Mouse (Mus musculus): ENCODE results near the gene Ntng1. TPM values are rescaled to one million over a fixed set of nuclear protein-coding genes. Genes with fewer than 3 reads are reported as not detected.

Ntng1 gene
- polyA plus RNA-seq, 1 experiment from 2014 or later = 3.3 TPM

DNA sequence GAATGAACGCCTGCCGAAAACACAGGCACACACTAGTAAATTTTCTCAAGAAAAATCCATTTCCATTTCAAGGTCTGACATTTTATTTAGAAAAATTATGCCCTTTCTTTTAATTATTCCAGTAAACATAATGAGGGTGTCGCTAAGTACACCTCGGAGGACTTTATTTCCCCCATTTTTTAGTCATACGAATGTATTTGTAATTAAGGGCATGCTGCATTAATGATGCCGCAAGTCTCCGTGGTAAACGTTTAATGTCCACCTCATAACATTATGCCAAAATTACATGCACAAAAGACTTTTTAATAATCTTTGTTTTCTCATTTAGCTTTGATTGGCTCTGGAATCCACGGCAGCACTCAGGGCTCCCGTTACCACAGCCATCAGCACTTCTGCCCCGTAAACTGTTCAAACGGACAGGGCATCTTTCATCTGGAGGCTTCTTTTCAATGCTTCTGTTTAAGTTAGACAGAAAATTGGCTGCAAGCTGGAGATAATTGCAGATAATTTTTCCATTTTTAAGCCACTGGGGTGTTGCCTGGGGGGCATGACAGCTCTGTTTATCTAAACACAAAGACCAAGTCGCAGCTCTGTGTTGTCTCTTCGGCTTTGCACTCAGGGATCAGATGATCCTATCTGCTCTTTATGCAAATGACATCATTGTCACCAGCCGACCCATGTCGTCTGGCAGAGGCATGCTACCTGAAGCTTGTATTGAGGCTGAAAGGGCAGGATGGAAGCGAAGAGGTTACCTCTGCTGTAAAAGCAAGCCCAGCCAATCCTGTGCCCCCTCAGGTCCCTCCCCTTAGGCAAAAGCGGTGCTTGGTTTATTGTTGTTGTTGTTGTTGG lies 12.5 kb downstream of the Ntng1 start:
- H3K27ac ChIP-seq = no peak overlapping the region

DNA sequence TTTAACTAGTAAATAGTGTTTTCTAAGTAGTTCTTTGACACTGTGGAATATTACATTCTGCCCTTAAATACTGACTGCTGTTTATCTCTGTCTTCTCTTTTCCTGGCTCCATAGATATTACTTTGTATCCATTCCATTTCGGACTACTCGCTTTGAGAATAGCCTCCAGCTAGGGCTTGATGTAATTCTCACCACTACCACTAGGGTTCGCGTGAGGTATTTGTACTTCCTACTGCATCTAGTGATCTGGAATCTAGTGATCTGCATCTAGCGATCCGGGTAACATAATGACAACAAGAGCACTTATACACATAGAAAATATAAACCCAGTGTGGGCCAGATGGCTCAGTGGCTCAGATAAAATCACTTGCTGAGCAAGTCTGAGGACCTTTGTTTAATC lies 14.2 kb downstream of the Ntng1 start:
- Histone ChIP-seq H3K9ac (no peak overlapping the region), H3K36me3 (no peaks in the 10 kb centered on the region), H3K27me3 (replicated peaks) (no peaks in the 10 kb centered on the region), H3K9me3 (no peaks in the 10 kb centered on the region), H3K4me2 (no peak overlapping the region), H3K27ac (no peak overlapping the region), H3K4me3 (replicated peaks) (no peak overlapping the region), H3K4me1 (no peaks in the 10 kb centered on the region)
- WGBS = 67% methylated on average over 6 of the region's 6 CpGs
- no peak for ATAC-seq (ENCODE audit: insufficient read depth, low FRiP score, low read depth)

More for the DNA sequence above, 12.5 kb downstream of the Ntng1 start:
- Histone ChIP-seq H3K4me3 (replicated peaks) (no peak overlapping the region), H3K9ac (no peak overlapping the region), H3K4me2 (no peak overlapping the region), H3K4me1 (no peaks in the 10 kb centered on the region), H3K9me3 (no peaks in the 10 kb centered on the region), H3K27me3 (replicated peaks) (no peaks in the 10 kb centered on the region), H3K36me3 (no peaks in the 10 kb centered on the region)
- no peak for ATAC-seq (ENCODE audit: insufficient read depth, low FRiP score, low read depth)
- WGBS = 59% methylated on average over 18 of the region's 18 CpGs

DNA sequence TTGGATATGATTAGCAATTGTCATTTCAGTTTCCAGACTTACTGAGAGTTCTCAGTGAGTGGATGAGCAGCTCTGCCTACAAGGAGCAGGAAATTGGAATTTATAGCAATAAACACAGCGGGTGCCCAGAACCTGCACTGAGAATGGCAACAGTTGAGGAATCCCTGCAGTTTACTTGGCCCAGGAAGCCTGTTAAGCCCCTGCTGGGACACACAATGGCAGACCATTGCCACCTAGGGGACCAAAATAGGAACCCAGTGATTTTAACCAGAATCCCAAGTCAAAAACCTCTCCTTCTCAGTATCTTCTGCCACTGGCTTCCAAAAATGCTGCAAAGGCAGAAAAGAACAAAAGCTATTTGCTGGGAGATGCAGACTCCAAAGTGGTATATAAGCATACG lies 37.8 kb downstream of the Ntng1 start:
- Histone ChIP-seq H3K27me3 (replicated peaks) (no peaks in the 10 kb centered on the region), H3K9ac (no peak overlapping the region), H3K4me2 (no peak overlapping the region), H3K36me3 (no peaks in the 10 kb centered on the region), H3K4me1 (no peaks in the 10 kb centered on the region), H3K27ac (no peak overlapping the region), H3K4me3 (replicated peaks) (no peak overlapping the region), H3K9me3 (no peaks in the 10 kb centered on the region)
- no peak for ATAC-seq (ENCODE audit: insufficient read depth, low FRiP score, low read depth)
- 49% methylated on average over 2 of the region's 2 CpGs for WGBS

DNA sequence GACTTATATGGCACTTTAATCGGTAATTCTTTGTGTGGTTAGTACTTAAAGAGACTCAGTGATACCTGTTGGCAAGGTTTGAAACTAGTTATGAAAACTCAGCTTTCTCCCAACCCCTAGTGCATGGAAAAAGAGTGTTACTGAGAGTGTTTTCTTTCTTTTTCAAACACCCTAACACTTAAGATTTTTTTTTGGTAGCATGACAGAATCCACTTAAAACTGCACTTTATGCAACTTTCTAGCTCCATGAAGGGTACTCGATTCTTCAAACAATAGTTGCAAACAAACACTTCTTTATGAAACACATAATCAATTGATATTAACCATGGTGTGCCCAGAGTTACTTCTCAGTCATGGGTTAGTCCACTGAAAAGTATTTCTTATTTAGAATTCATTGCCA lies 49.4 kb downstream of the Ntng1 start:
- no peak overlapping the region for H3K9ac ChIP-seq
- H3K27me3 ChIP-seq (replicated peaks) = no peaks in the 10 kb centered on the region
- no peaks in the 10 kb centered on the region for H3K36me3 ChIP-seq
- ATAC-seq (ENCODE audit: insufficient read depth, low FRiP score, low read depth) = no peak
- WGBS = 79% methylated on average over 2 of the region's 2 CpGs
- no peaks in the 10 kb centered on the region for H3K9me3 ChIP-seq
- H3K4me2 ChIP-seq = no peak overlapping the region
- no peaks in the 10 kb centered on the region for H3K4me1 ChIP-seq
- H3K27ac ChIP-seq = no peak overlapping the region
- H3K4me3 ChIP-seq (replicated peaks) = no peak overlapping the region

DNA sequence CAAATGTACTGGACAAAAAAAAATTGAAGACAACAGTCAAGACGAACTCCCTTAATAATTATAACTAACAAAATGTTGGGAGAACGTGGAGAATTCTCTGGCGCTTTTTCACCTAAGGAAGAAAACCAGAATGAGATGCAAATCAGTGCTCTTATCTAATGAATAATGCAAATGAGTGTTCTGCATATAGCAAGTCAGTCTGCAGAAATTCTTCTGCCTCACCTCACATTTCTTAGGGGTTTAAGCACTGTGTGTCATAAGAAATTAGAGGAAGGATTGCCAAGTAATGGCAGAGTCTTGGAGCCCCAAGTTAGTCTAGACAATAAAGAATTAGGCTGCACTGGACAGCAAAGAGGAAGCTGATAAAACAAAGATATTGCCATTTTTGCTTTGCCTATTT lies 49.8 kb downstream of the Ntng1 start:
- Histone ChIP-seq H3K4me2 (no peak overlapping the region), H3K9ac (no peak overlapping the region), H3K27ac (no peak overlapping the region), H3K27me3 (replicated peaks) (no peaks in the 10 kb centered on the region), H3K4me3 (replicated peaks) (no peak overlapping the region), H3K36me3 (no peaks in the 10 kb centered on the region), H3K9me3 (no peaks in the 10 kb centered on the region), H3K4me1 (no peaks in the 10 kb centered on the region)
- 84% methylated on average over 3 of the region's 3 CpGs for WGBS
- no peak for ATAC-seq (ENCODE audit: insufficient read depth, low FRiP score, low read depth)

DNA sequence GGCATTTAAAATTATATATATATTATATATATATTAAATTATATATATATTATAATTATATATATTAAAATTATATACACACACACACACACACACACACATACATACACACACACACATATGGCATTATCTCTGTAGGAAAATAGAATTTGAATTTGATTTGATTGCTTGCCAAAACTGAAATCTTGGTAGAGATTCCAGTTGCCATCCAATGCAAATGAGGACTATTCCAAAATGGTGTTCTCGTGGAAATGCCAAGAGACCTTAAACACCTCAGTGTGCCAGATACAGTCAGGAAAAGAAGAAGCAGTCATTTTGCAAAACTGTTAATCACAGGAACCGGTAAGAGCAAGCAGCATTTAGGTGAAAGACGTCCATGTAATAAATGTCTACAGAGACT lies 51.3 kb downstream of the Ntng1 start:
- Histone ChIP-seq H3K9ac (no peak overlapping the region), H3K4me3 (replicated peaks) (no peak overlapping the region), H3K4me2 (no peak overlapping the region), H3K27ac (no peak overlapping the region), H3K9me3 (no peaks in the 10 kb centered on the region), H3K4me1 (no peaks in the 10 kb centered on the region), H3K36me3 (no peaks in the 10 kb centered on the region), H3K27me3 (replicated peaks) (no peaks in the 10 kb centered on the region)
- 93% methylated on average over 3 of the region's 3 CpGs for WGBS
- no peak for ATAC-seq (ENCODE audit: insufficient read depth, low FRiP score, low read depth)

DNA sequence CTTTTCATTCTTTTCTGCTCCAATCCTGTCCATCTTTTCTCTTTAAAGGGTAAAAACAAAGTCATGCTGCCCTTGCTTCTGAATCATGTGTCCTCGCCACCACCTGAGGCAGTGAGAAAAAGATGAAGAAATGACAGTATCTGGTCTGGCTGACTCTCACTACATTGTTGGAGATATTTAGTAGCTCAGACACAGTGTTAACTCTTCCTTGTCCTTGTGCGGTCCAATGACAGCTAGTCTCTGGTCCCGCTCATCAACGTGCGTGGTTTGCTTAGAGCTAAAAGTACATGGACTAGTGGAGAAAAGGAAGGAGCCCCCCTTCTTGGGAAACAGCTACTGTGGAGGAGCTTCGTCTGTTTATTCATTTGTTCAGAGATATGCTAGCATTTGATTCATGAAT lies 56.6 kb downstream of the Ntng1 start:
- Histone ChIP-seq H3K9me3 (no peaks in the 10 kb centered on the region), H3K36me3 (no peaks in the 10 kb centered on the region), H3K4me1 (no peaks in the 10 kb centered on the region), H3K4me3 (replicated peaks) (no peak overlapping the region), H3K27me3 (replicated peaks) (no peaks in the 10 kb centered on the region), H3K27ac (no peak overlapping the region), H3K9ac (no peak overlapping the region), H3K4me2 (no peak overlapping the region)
- 84% methylated on average over 6 of the region's 6 CpGs for WGBS
- no peak for ATAC-seq (ENCODE audit: insufficient read depth, low FRiP score, low read depth)

DNA sequence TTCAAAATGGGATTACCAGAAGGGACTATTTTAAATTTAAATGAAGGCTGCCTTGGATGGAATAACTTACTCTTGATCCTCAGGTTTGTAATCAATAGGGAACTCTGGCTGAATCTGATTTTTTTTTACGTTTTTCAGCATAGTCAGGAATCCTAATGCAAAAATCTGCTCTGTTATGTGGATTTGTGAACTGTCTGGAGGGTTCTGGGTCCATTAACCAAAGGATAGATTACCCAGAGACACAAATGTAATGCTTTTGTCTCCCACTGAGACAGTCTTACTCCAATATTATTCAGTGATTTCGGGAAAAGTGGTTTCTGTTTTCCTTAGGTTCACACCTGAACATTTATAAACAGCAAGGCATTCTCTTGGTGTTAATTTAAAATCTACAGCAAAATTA lies 58.5 kb downstream of the Ntng1 start:
- WGBS = 67% methylated on average over 2 of the region's 2 CpGs
- Histone ChIP-seq H3K9me3 (no peaks in the 10 kb centered on the region), H3K9ac (no peak overlapping the region), H3K36me3 (no peaks in the 10 kb centered on the region), H3K4me2 (no peak overlapping the region), H3K4me3 (replicated peaks) (no peak overlapping the region), H3K27ac (no peak overlapping the region), H3K4me1 (no peaks in the 10 kb centered on the region), H3K27me3 (replicated peaks) (no peaks in the 10 kb centered on the region)
- ATAC-seq (ENCODE audit: insufficient read depth, low FRiP score, low read depth) = no peak

DNA sequence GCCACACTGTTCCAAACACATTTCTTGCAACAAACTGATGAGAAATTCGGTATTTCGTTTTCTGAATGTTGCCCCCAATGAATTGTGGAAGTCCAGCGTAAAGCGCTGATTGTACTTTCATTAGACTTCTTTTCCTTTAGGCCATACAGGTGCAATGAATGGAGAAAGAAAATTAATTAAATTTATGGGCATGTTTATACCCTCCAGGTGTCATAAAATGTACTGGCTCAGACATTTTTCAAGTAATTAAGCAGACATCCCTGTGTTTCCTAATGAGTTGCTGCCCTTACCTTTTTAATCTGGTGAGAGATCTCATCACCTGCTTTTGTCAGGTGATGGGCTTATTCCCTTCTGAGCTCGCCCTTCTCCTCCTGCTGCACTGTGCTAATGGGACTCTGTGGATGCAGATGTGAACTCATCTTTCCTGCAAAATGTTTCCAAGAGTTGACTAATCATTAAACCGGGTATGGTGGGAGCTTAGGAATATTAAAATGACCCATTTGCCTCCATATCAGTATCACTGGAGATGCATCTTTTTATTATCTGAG lies 79.0 kb downstream of the Ntng1 start:
- H3K36me3 ChIP-seq = no peaks in the 10 kb centered on the region
- H3K4me2 ChIP-seq = no peak overlapping the region
- H3K27ac ChIP-seq = no peak overlapping the region
- no peak for ATAC-seq (ENCODE audit: insufficient read depth, low FRiP score, low read depth)
- H3K9ac ChIP-seq = no peak overlapping the region
- WGBS = 81% methylated on average over 6 of the region's 6 CpGs
- H3K4me3 ChIP-seq (replicated peaks) = no peak overlapping the region
- no peaks in the 10 kb centered on the region for H3K27me3 ChIP-seq (replicated peaks)
- no peaks in the 10 kb centered on the region for H3K4me1 ChIP-seq
- no peaks in the 10 kb centered on the region for H3K9me3 ChIP-seq

DNA sequence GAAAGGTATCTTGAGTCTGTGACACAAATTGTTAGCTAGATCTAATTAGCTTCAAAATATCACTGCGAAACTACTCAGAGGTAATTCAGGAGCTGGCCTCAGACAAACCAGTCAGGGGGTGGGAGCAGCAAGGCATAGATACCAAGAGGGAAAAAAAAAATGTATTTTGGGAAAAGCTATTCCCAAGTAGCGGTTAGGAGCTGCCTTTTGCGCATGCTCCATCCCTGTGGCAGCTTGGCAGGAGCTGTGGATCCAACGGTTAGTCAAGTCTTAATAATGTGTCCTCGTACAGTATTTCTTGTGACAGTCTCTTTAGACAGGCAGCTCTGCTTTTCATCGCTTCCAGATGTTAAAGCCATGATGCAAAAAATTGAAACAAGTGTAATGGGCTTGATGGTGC lies 87.9 kb downstream of the Ntng1 start:
- H3K9me3 ChIP-seq = no peaks in the 10 kb centered on the region
- no peak overlapping the region for H3K4me2 ChIP-seq
- no peaks in the 10 kb centered on the region for H3K36me3 ChIP-seq
- no peaks in the 10 kb centered on the region for H3K27me3 ChIP-seq (replicated peaks)
- H3K9ac ChIP-seq = no peak overlapping the region
- H3K4me1 ChIP-seq = no peaks in the 10 kb centered on the region
- H3K27ac ChIP-seq = no peak overlapping the region
- no peak overlapping the region for H3K4me3 ChIP-seq (replicated peaks)
- no peak for ATAC-seq (ENCODE audit: insufficient read depth, low FRiP score, low read depth)
- 83% methylated on average over 6 of the region's 6 CpGs for whole genome bisulfite sequencing

DNA sequence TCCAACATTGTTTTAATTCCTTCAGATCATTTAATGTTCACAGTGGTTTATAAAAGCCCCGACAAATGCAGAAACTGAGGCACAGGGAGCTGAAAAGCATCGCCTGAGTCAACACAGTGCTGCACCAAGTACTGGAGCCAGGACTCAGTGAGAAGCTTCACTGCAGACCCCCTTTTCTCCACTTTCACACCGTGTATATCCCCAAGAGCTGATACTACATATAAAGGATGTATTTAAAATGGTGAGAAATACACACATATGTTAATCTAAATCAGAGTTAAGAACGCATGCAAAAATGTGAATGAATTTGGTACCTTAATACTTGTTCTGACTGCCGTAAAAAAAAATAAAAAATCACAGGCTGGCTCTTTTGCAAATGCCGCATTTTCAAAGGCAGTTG lies 88.4 kb downstream of the Ntng1 start:
- Histone ChIP-seq H3K4me3 (replicated peaks) (no peak overlapping the region), H3K9me3 (no peaks in the 10 kb centered on the region), H3K9ac (no peak overlapping the region), H3K27ac (no peak overlapping the region), H3K4me1 (no peaks in the 10 kb centered on the region), H3K36me3 (no peaks in the 10 kb centered on the region), H3K4me2 (no peak overlapping the region), H3K27me3 (replicated peaks) (no peaks in the 10 kb centered on the region)
- WGBS = 86% methylated on average over 6 of the region's 6 CpGs
- ATAC-seq (ENCODE audit: insufficient read depth, low FRiP score, low read depth) = no peak

DNA sequence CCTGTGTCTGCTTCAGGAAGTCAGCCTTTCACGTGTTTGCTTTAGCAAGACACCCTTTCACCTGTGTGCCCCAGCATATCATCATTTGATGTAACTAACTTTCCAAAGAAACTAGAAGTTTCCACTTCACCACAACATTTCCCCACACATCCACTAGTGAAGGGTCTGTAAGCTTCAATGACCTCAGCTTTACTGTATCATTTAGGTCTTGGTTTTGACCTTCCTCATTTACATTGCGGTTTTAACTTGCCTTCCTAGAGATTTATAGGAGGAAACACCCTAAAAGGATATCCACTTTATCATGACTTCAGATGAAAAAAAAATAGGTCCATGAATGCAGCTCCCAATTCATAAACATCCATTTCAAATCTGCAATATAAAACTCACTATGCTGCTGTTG lies 89.7 kb downstream of the Ntng1 start:
- Histone ChIP-seq H3K9me3 (no peaks in the 10 kb centered on the region), H3K27me3 (replicated peaks) (no peaks in the 10 kb centered on the region), H3K36me3 (no peaks in the 10 kb centered on the region), H3K9ac (no peak overlapping the region), H3K4me1 (no peaks in the 10 kb centered on the region), H3K4me2 (no peak overlapping the region), H3K4me3 (replicated peaks) (no peak overlapping the region), H3K27ac (no peak overlapping the region)
- ATAC-seq (ENCODE audit: insufficient read depth, low FRiP score, low read depth) = no peak
- 85% methylated on average over 2 of the region's 2 CpGs for WGBS

Measured in stomach, embryonic 15.5 days (tissue).